Mouse (Mus musculus): ENCODE measurements at regions not wholly inside any gene's neighbourhood (a gene's known extent, or its start where the extent isn't known, plus 50 kb on each side); places are given as distances from the start of the nearest gene placed in this dataset.

- peak; percentile 5 for DNase-seq (ENCODE audit: low spot score)
- Histone ChIP-seq H3K27ac (ENCODE audit: low read depth, low read length) (no peak overlapping the region), H3K4me3 (ENCODE audit: low read depth, low read length) (no peak overlapping the region), H3K4me1 (ENCODE audit: insufficient read depth, low read length) (no peaks in the 10 kb centered on the region), H3K36me3 (ENCODE audit: insufficient read depth, low read length) (no peaks in the 10 kb centered on the region), H3K27me3 (ENCODE audit: insufficient read depth, low read length) (no peaks in the 10 kb centered on the region), H3K4me2 (ENCODE audit: low read depth, low read length, poor library complexity, severe bottlenecking) (no peak overlapping the region), H3K9me3 (ENCODE audit: low read length) (no peaks in the 10 kb centered on the region), H3K9ac (replicated peaks; ENCODE audit: low read length, poor library complexity, severe bottlenecking) (no peak overlapping the region)
- TF ChIP-seq CTCF (IDR thresholded peaks at IDR 0.05), result no peak
- no peak for ATAC-seq (ENCODE audit: low FRiP score)
- WGBS, result 62% methylated on average over 2 of the region's 2 CpGs
These were observed 584.4 kb downstream of the Mettl4 start for GRCm38 (mm10) chr17:94165305-94165860.

GRCm38 (mm10) chr17:94144298-94144697, 605.5 kb downstream of the Mettl4 start:
- H3K4me2 ChIP-seq (ENCODE audit: low read depth, low read length, poor library complexity, severe bottlenecking), result no peak overlapping the region
- no peaks in the 10 kb centered on the region for H3K9me3 ChIP-seq (ENCODE audit: low read length)
- TF ChIP-seq CTCF (IDR thresholded peaks at IDR 0.05), result no peak
- H3K4me3 ChIP-seq (ENCODE audit: low read depth, low read length), result no peak overlapping the region
- no peaks in the 10 kb centered on the region for H3K36me3 ChIP-seq (ENCODE audit: insufficient read depth, low read length)
- no peaks in the 10 kb centered on the region for H3K27me3 ChIP-seq (ENCODE audit: insufficient read depth, low read length)
- no peak for ATAC-seq (ENCODE audit: low FRiP score)
- no peak overlapping the region for H3K9ac ChIP-seq (replicated peaks; ENCODE audit: low read length, poor library complexity, severe bottlenecking)
- H3K4me1 ChIP-seq (ENCODE audit: insufficient read depth, low read length), result no peaks in the 10 kb centered on the region
- no peak for DNase-seq (ENCODE audit: low spot score)
- H3K27ac ChIP-seq (ENCODE audit: low read depth, low read length), result no peak overlapping the region

DNA sequence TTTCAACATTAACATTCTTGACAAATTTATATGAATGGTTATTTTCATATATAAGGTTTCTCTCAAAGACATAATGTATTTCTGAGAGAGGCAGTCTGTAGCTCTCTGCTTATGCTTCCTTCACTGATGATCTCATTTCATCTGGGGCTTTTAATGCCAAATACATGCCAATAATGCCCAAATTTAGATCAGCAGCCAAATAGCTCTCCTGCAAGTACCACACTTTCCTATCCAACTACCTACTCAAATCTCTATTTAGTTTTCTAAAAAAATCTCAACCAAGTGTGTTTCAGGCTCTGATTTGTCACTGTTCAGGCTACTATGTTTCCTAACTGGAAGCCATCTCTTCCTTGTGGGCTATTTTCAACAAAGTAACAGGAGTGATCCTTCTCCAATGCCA, 616.6 kb downstream of the Mettl4 start:
- no peak for TF ChIP-seq CTCF (IDR thresholded peaks at IDR 0.05)
- H3K4me3 ChIP-seq (ENCODE audit: low read depth, low read length), result no peak overlapping the region
- H3K9me3 ChIP-seq (ENCODE audit: low read length), result no peaks in the 10 kb centered on the region
- H3K27ac ChIP-seq (ENCODE audit: low read depth, low read length), result no peak overlapping the region
- H3K4me1 ChIP-seq (ENCODE audit: insufficient read depth, low read length), result no peaks in the 10 kb centered on the region
- ATAC-seq (ENCODE audit: low FRiP score) (no peak), DNase-seq (ENCODE audit: low spot score) (no peak)
- no peaks in the 10 kb centered on the region for H3K36me3 ChIP-seq (ENCODE audit: insufficient read depth, low read length)
- H3K27me3 ChIP-seq (ENCODE audit: insufficient read depth, low read length), result no peaks in the 10 kb centered on the region
- H3K9ac ChIP-seq (replicated peaks; ENCODE audit: low read length, poor library complexity, severe bottlenecking), result no peak overlapping the region
- H3K4me2 ChIP-seq (ENCODE audit: low read depth, low read length, poor library complexity, severe bottlenecking), result no peak overlapping the region

GRCm38 (mm10) chr17:94093984-94094660, 655.7 kb downstream of the Mettl4 start:
- no peaks in the 10 kb centered on the region for H3K36me3 ChIP-seq (ENCODE audit: insufficient read depth, low read length)
- H3K27ac ChIP-seq (ENCODE audit: low read depth, low read length), result no peak overlapping the region
- WGBS, result 79% methylated on average over 4 of the region's 4 CpGs

DNA sequence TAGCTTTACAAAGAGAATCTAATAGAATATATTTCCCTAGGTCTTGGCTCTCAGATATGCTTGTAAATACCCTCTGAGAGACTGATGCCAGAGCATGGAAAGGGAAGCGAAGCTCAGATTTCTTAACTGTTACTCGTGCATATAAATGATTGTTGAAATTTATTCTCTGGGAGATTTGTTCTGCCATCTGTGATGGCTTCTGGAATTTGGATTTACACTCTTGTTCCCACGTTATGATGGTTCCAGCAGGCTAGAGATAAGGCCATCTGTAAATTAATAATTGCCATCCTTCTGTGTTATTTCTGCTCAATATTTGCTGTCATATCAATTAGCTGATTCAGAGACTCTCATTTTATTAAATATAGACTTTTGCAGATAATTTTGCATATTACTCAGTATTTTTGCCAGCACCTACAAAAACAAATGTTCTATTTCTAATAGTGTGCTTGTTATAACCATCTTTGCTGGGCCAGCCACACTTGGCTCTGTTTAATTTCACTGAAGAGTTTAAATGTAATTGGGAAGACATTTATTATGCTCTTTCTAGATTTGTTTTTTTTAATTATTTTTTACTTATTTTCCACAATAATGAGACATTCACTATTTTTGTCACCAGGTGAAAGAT, 695.3 kb downstream of the Mettl4 start:
- Histone ChIP-seq H3K27ac (ENCODE audit: low read depth, low read length) (no peak overlapping the region), H3K4me2 (ENCODE audit: low read depth, low read length, poor library complexity, severe bottlenecking) (no peak overlapping the region), H3K9ac (replicated peaks; ENCODE audit: low read length, poor library complexity, severe bottlenecking) (no peak overlapping the region), H3K4me1 (ENCODE audit: insufficient read depth, low read length) (no peaks in the 10 kb centered on the region), H3K27me3 (ENCODE audit: insufficient read depth, low read length) (no peaks in the 10 kb centered on the region), H3K4me3 (ENCODE audit: low read depth, low read length) (no peak overlapping the region), H3K9me3 (ENCODE audit: low read length) (no peaks in the 10 kb centered on the region), H3K36me3 (ENCODE audit: insufficient read depth, low read length) (no peaks in the 10 kb centered on the region)
- no peak for ATAC-seq (ENCODE audit: low FRiP score)
- WGBS, result 53% methylated on average over 3 of the region's 3 CpGs
- TF ChIP-seq CTCF (IDR thresholded peaks at IDR 0.05), result no peak
- no peak for DNase-seq (ENCODE audit: low spot score)

More at GRCm38 (mm10) chr17:94093984-94094660, 655.7 kb downstream of the Mettl4 start:
- Histone ChIP-seq H3K27me3 (ENCODE audit: insufficient read depth, low read length) (no peaks in the 10 kb centered on the region), H3K4me1 (ENCODE audit: insufficient read depth, low read length) (no peaks in the 10 kb centered on the region), H3K4me3 (ENCODE audit: low read depth, low read length) (no peak overlapping the region), H3K9me3 (ENCODE audit: low read length) (no peaks in the 10 kb centered on the region), H3K4me2 (ENCODE audit: low read depth, low read length, poor library complexity, severe bottlenecking) (no peak overlapping the region), H3K9ac (replicated peaks; ENCODE audit: low read length, poor library complexity, severe bottlenecking) (no peak overlapping the region)
- TF ChIP-seq CTCF (IDR thresholded peaks at IDR 0.05), result no peak
- no peak for DNase-seq (ENCODE audit: low spot score)
- no peak for ATAC-seq (ENCODE audit: low FRiP score)

- H3K4me2 ChIP-seq (ENCODE audit: low read depth, low read length, poor library complexity, severe bottlenecking), result no peak overlapping the region
- DNase-seq (ENCODE audit: low spot score), result no peak
- TF ChIP-seq CTCF (IDR thresholded peaks at IDR 0.05), result no peak
- H3K9ac ChIP-seq (replicated peaks; ENCODE audit: low read length, poor library complexity, severe bottlenecking), result no peak overlapping the region
- no peaks in the 10 kb centered on the region for H3K4me1 ChIP-seq (ENCODE audit: insufficient read depth, low read length)
- no peak for ATAC-seq (ENCODE audit: low FRiP score)
- H3K27me3 ChIP-seq (ENCODE audit: insufficient read depth, low read length), result no peaks in the 10 kb centered on the region
- no peak overlapping the region for H3K4me3 ChIP-seq (ENCODE audit: low read depth, low read length)
- H3K9me3 ChIP-seq (ENCODE audit: low read length), result no peaks in the 10 kb centered on the region
- no peak overlapping the region for H3K27ac ChIP-seq (ENCODE audit: low read depth, low read length)
- 80% methylated on average over 2 of the region's 2 CpGs for WGBS
- H3K36me3 ChIP-seq (ENCODE audit: insufficient read depth, low read length), result no peaks in the 10 kb centered on the region
These were observed 701.3 kb downstream of the Mettl4 start for GRCm38 (mm10) chr17:94048475-94048874.
